8 mouse cellular contexts compared by ENCODE assay signal in genomic region chr11:107376272-107376671, GRCm38 (mm10).
A peak's percentile ranks its signal among the peaks of the same experiment; 100 is the strongest.
DNase-seq lines count a peak whose midpoint lies in the region; TF ChIP-seq lines count a peak whose summit lies in the region.

No protein-coding gene starts in this region.

- no peak for TF ChIP-seq POLR2A in cerebellum, adult 2 months (IDR thresholded peaks at IDR 0.05; ENCODE audit: borderline replicate concordance, insufficient read depth, low read length)

- no peak for DNase-seq in left cerebral cortex, adult 2 months (ENCODE audit: extremely low spot score in 1 of 2, low spot score in 2 of 2)
- DNase-seq in left cerebral cortex, adult 11 months (ENCODE audit: low spot score) = no peak
- peak; percentile 65 for DNase-seq in adrenal gland, postnatal 25 days
- peak; percentile 85 to 89 for DNase-seq in heart, adult 9 months (ENCODE audit: low spot score in 2 of 2)
- DNase-seq in kidney, postnatal 4 days = peak; percentile 64 to 79
- peak; percentile 13 for DNase-seq in ovary, postnatal 10 days (ENCODE audit: low spot score)
- no peak for DNase-seq in cerebellum, adult 9-10 months
- DNase-seq in cerebellum, adult 2 months = no peak

- peak overlapping the region; percentile 56 for H3K27ac ChIP-seq in left cerebral cortex, adult 2 months
- H3K27ac ChIP-seq in cerebellum, adult 2 months (ENCODE audit: insufficient read depth, low read length) = no peak overlapping the region

- intact Hi-C loops in left cerebral cortex, adult 2 months (cut with DNase I) = no loop called here

- no peaks in the 10 kb centered on the region for H3K27me3 ChIP-seq in cerebellum, adult 2 months (ENCODE audit: control insufficient read depth, insufficient read depth, low read length)

- peaks cover 9% of the 10 kb centered on the region; the same call in 1 of the 2 replicates for H3K4me1 ChIP-seq in cerebellum, adult 2 months (ENCODE audit: control insufficient read depth, insufficient read depth, low read length)

- no peak for TF ChIP-seq CTCF in left cerebral cortex, adult 2 months (IDR thresholded peaks at IDR 0.05)
- TF ChIP-seq CTCF in cerebellum, adult 2 months (IDR thresholded peaks at IDR 0.05; ENCODE audit: borderline replicate concordance, insufficient read depth, low read depth, low read length) = no peak

- no peak overlapping the region for H3K4me3 ChIP-seq in left cerebral cortex, adult 2 months
- no peak overlapping the region for H3K4me3 ChIP-seq in cerebellum, adult 2 months (replicated peaks; ENCODE audit: insufficient read depth, low read depth, low read length)

- WGBS in cerebellum, adult 2 months = 87% methylated on average over 12 of the region's 12 CpGs

Comparison
In these comparisons a context has a peak if more than half of its experiments do, and no peak if none do; other contexts are left out.
1. DNase-seq: peak in adrenal gland, postnatal 25 days (single experiment), heart, adult 9 months (2 of 2), kidney, postnatal 4 days (2 of 2) and ovary, postnatal 10 days (single experiment); none in left cerebral cortex, adult 2 months (0 of 2), left cerebral cortex, adult 11 months (single experiment), cerebellum, adult 9-10 months (single experiment) and cerebellum, adult 2 months (0 of 2).